Mouse (Mus musculus): ENCODE measurements at regions not wholly inside any gene's neighbourhood (a gene's known extent, or its start where the extent isn't known, plus 50 kb on each side); places are given as distances from the start of the nearest gene placed in this dataset.

- DNase-seq (ENCODE audit: extremely low spot score) = no peak
Measured at GRCm38 (mm10) chr2:28349911-28350310, 96.7 kb upstream of the Ppp1r26 start.

GRCm38 (mm10) chr2:28351445-28351844 is 95.2 kb upstream of the Ppp1r26 start:
- DNase-seq (ENCODE audit: extremely low spot score) = no peak

GRCm38 (mm10) chr2:28352903-28353302 is 93.7 kb upstream of the Ppp1r26 start:
- no peak for DNase-seq (ENCODE audit: extremely low spot score)

GRCm38 (mm10) chr2:28362199-28362598 is 84.4 kb upstream of the Ppp1r26 start:
- DNase-seq (ENCODE audit: extremely low spot score) = no peak

GRCm38 (mm10) chr2:28364623-28365022 is 82.0 kb upstream of the Ppp1r26 start:
- DNase-seq (ENCODE audit: extremely low spot score) = no peak

- no peak for DNase-seq (ENCODE audit: extremely low spot score)
Measured at GRCm38 (mm10) chr2:28365756-28366155, 80.8 kb upstream of the Ppp1r26 start.

GRCm38 (mm10) chr2:28374838-28375237 is 71.8 kb upstream of the Ppp1r26 start:
- peak; percentile 68 for DNase-seq (ENCODE audit: extremely low spot score)

GRCm38 (mm10) chr2:28377948-28378822 is 68.4 kb upstream of the Ppp1r26 start:
- no peak for DNase-seq (ENCODE audit: extremely low spot score)

- no peak for DNase-seq (ENCODE audit: extremely low spot score)
Measured at GRCm38 (mm10) chr2:28382051-28382802, 64.4 kb upstream of the Ppp1r26 start.

GRCm38 (mm10) chr2:28384875-28385274 is 61.7 kb upstream of the Ppp1r26 start:
- no peak for DNase-seq (ENCODE audit: extremely low spot score)

- no peak for DNase-seq (ENCODE audit: extremely low spot score)
Measured at GRCm38 (mm10) chr2:28386784-28387183, 59.8 kb upstream of the Ppp1r26 start.

GRCm38 (mm10) chr2:28387422-28387836 is 59.2 kb upstream of the Ppp1r26 start:
- DNase-seq (ENCODE audit: extremely low spot score) = peak; percentile 29

GRCm38 (mm10) chr2:28387926-28388325 is 58.7 kb upstream of the Ppp1r26 start:
- no peak for DNase-seq (ENCODE audit: extremely low spot score)

GRCm38 (mm10) chr2:28389703-28390102 is 56.9 kb upstream of the Ppp1r26 start:
- no peak for DNase-seq (ENCODE audit: extremely low spot score)

- DNase-seq (ENCODE audit: extremely low spot score) = no peak
Measured at GRCm38 (mm10) chr2:28395391-28395790, 51.2 kb upstream of the Ppp1r26 start.

All from embryo, embryonic 9.5 days (tissue).